Mouse (Mus musculus) midbrain, postnatal 0 days (tissue): Measurements from ENCODE around the gene Gm14443. TPM values are rescaled to one million over a fixed set of nuclear protein-coding genes. Genes with fewer than 3 reads are reported as not detected.

Source experiments
- polyA plus RNA-seq: library from polyadenylated mRNA; unstranded; fragments of >200 nt; fragmentation: Nextera tagmentation; extraction: Ambion mirVana; gene quantifications from 2 replicates; pipeline ENCODE4 v1.2.1, GENCODE M21; 2015
- total RNA-seq: library from RNA; depleted of rRNA; stranded (reverse); fragments of >200 nt; gene quantifications from 2 replicates; pipeline ENCODE4 v1.2.3, GENCODE M21; 2014; rRNA removed

Gm14443 gene
- total and polyA plus RNA-seq, 2 experiments from 2014 or later, result 0.93 to 1.9 TPM

Other genes with a start within 250 kb of the Gm14443 start
- not detected in 2 replicates for gene Gm14444, start 165.6 kb downstream of the Gm14443 start, total RNA-seq
- gene Gm14444, start 165.6 kb downstream of the Gm14443 start, polyA plus RNA-seq, result 0.52 TPM in 1 of 2 replicates, not detected in the other
- gene Gm14393, start 108.1 kb downstream of the Gm14443 start, total RNA-seq, result 1.5 TPM in 1 of 2 replicates, not detected in the other
- 1.4 TPM in 1 of 2 replicates, not detected in the other for gene Gm14393, start 108.1 kb downstream of the Gm14443 start, polyA plus RNA-seq
- 8.1 and 9.0 TPM in 2 replicates for gene Gm14399, start 33.9 kb downstream of the Gm14443 start, total RNA-seq
- 4.6 and 5.5 TPM in 2 replicates for gene Gm14399, start 33.9 kb downstream of the Gm14443 start, polyA plus RNA-seq
- 11.1 and 16.6 TPM in 2 replicates for gene Gm14391, start 31.0 kb upstream of the Gm14443 start, total RNA-seq
- gene Gm14391, start 31.0 kb upstream of the Gm14443 start, polyA plus RNA-seq, result 6.1 and 11.7 TPM in 2 replicates
- gene Gm14440, start 99.3 kb upstream of the Gm14443 start, total RNA-seq, result 2.5 TPM in 1 of 2 replicates, not detected in the other
- not detected in 2 replicates for gene Gm14440, start 99.3 kb upstream of the Gm14443 start, polyA plus RNA-seq
- 12.9 and 16.3 TPM in 2 replicates for gene Gm4631, start 162.3 kb upstream of the Gm14443 start, total RNA-seq
- gene Gm4631, start 162.3 kb upstream of the Gm14443 start, polyA plus RNA-seq, result 8.6 and 8.8 TPM in 2 replicates
- 1.6 and 4.3 TPM in 2 replicates for gene Zfp968, start 196.6 kb upstream of the Gm14443 start, total RNA-seq
- 4.3 and 4.9 TPM in 2 replicates for gene Zfp968, start 196.6 kb upstream of the Gm14443 start, polyA plus RNA-seq